Mouse (Mus musculus): ENCODE measurements around the gene Fezf2.
A peak's percentile ranks its signal among the peaks of the same experiment; 100 is the strongest.

The Fezf2 gene

DNA sequence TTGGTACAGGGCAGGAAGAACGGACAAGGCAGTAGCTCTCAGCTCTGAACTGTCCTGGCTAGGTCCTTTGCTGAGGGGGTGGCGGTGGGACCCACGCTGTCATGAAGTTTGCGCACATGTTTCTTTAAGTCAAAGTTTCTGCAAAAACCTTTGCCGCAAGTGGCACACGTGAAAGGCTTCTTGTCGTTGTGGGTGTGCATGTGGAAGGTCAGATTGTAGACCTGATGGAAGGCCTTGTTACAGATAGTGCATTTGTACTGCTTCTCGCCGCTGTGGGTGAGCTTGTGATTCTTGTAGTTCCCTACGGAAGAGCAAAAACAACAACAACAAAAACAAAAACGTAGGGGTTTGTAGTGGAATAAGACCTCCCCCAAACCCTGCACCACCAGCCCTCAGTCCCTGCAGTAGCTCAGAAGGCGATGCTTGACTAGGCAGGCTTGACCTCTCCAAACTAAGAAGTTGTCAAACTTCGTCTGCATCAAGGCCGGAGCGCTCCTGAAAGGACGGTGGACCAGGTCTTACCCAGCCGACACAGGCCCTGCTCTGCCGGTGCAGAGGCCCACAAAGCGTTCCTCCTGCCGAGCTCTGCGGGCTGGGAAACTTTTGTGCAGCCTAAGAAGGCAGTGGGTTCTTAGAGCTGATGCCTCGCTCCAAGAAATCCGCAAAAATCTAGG, 5.4 kb downstream of the Fezf2 start:
- DNase-seq (ENCODE audit: low spot score): no peak

DNA sequence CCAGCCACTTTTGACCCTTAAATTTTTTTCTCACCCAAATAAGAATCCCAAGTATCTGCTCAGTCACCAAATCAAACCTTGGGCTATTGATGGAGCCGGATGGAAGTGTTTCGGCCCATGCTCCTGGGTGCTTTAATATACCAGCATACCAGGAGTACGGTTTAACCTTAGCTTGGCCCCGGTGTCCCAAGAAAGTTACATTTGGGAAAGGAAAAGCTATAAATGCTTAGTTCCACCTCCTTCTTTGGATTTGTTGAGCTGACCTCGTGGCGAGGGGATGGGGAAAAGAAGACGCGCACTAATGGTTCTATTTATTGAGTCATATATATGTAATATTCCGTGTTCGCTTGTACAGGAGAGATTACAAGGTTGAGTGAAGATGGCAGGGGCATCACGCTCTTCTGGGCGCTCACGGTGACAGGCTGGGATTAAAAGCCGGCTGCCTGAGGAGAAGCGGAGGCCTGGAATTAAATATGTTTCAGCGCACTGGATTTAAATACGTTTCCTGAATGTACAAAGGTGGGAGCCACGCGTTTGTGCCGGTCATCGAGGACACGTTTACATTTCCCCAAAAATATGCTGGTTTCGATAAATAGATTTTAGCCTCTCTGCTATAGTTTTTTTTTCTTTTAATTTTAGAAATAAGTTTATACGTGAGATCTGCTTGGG, 6.1 kb downstream of the Fezf2 start:
- no peak for DNase-seq (ENCODE audit: low spot score)

DNA sequence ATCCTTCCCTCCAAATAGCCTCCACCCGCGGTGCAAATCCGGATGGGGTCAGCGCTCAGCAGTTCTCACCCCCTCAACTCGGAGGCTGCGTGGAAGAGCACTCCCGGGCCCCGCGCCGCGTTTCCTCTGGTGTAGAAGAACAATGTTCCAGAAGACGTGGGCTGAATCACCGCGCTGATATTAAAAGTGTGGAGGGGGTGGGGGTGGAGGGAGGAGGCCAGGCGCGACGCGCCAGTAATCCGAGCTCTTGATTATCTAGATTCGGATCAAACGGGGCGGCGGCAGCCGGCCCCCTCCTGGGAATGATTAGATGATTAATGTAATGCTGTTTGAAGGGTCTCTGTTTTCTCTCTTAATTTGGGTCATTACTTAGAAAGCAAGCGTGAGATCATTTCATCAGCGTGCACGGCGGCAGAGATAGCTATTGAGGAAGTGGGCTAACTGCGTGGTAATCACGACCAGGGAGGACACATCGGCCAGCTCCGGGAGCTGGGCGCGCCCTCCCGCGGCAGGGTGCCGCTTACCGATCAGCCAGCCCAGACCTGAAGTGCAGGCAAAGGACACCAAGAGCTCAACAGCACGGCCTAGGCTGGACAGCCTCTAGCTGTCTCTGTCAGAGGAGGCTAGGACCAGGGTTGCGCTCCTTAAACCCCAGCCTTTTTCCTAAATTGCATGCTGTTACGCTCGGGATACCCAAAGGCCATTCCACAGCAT, 6.8 kb downstream of the Fezf2 start:
- DNase-seq (ENCODE audit: low spot score): no peak

GRCm38 (mm10) chr14:12340238-12341074, 7.5 kb downstream of the Fezf2 start:
- DNase-seq (ENCODE audit: low spot score): no peak

DNA sequence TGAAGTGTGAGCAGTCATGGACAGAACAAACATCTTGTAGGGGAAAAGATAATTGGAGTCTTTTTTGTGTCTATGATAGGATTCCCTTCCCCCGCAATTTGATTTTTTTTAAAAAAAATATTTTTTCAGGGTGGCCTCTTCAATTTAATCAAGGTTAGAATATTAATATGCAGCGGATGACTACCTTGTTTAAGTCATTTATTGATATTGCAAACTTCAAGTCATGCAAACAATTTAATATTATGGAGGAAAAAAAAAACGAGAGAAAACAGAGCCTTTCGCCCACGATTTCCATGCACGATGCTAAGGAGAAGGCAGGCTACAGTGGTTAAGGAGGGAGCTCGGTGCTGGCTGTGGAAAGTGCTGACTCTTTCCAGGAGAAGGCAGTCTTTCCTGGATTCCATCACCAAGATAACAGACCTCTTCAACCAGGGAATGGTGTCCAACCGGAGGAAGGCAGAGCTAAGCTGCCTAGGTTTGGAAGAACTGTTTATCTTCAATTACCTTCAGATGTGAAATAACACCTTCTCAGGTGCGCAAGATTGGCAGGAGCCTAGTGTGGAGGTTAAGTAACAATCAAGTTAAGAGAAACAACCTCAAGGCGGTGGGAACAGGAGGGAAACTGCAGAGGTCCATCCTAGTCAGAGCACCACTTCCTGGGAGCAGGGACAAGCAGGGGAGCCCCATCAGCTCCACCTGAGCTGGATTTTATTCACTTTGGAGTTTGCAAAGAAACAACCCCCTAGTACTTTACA, 9.0 kb downstream of the Fezf2 start:
- DNase-seq (ENCODE audit: low spot score): no peak

DNA sequence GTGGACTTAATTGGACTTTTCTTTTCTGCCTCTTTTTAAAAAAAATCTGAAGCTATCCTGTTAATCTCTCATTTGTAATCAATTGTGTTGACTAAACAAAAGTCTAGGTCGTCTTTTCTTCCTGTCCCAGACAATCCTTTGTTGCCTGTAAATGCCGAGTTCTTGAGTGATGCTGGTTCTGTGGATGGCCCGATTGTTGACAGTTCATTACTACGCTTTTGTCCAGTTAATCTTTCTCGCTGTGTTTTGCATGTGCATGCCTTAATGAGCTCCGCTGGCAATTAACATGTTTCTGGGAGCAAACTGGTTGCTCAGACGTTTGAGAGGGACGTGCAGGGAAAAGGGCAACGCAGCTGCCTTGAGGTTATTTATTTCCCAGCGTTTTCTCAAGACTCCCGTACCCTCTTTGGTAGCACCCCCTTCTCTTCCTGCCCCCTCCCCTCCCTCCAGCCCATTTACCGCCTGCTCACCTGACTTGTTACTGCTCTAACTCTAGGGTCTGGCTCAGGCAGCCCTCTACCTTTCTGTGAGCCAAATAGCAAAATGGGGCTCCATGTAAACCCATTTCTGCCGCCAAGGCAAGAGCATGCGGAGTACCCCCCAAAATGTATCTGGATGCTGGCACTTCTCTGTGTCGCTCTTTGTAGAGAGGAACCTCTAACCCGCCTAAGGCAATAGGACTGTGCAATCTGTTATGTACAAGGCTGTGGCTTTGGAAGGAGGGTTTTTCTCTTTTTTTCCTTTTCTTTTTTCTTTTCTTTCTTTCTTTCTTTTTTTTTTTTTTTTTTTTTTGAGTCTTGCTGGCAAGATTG, 9.8 kb downstream of the Fezf2 start:
- no peak for DNase-seq (ENCODE audit: low spot score)

DNA sequence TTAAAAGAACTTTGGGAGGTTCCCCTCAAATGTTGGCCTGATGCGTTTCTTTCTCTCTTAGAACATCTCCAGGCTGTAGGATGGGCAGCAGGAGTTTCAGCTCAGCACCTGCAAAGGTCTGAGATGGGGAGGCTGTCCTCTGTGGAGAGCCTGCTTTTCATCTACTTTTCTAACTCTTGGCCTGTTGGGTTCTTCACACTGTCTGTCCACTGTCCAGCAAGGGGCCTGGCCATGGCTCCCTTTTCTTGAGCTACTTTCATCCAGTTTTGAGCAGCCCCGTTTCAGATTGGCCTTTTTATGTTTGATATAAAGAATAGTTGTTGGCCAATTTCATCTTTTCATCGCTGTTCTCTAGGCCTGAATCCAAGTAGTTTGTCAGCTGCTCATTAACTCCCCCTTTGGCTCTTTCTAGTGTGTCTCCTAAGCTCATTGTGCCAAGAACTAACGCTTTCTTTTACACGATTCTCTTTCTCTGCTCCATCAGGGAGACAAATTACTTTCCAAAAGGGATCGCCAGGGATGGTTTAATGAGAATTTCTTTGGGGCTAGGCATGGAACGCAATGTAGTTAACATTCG, 10.5 kb downstream of the Fezf2 start:
- DNase-seq (ENCODE audit: low spot score): no peak

DNA sequence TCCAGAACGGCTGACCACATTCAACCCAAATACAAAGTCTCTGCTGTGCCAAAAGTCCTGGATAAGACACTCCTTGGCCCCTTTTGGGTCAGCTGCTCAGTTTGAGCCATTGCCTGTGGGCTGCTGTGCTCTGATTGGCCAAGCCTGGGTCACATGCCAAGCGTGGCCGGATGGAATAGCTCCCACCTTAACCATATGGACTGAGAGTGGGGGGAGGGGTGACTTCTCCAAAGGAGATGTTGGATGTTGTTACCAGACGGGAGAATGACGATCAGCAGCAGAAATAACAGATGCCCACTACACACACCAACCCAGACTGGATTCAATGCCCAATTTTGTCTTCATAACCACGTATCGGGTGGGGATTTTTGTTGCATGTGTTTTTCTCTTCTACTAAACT, 13.1 kb downstream of the Fezf2 start:
- no peak for DNase-seq (ENCODE audit: low spot score)

- DNase-seq (ENCODE audit: low spot score): no peak
Measured at GRCm38 (mm10) chr14:12333622-12334021, 14.4 kb downstream of the Fezf2 start.

DNA sequence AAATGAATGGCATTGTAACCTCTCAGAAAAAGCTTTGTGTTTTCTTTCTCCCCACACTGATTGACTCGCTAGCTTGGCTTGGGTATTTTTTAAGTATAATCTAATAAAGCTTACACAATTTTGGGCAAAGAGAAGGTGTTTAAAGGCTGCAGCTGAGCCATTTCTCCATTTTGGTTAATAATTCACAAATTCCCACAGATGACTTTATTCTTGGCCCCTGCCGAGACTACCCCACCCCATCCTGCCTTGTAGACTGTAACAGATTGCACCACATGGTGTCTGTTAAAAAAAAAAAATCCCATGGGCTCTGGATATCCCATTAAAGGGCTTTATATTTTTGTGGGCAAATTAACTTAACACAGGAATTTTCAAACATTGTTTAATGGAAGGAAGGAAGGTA, 44.9 kb downstream of the Fezf2 start:
- no peak for DNase-seq (ENCODE audit: low spot score)

GRCm38 (mm10) chr14:12300677-12301076, 47.3 kb downstream of the Fezf2 start:
- DNase-seq (ENCODE audit: low spot score): peak; percentile 54

DNA sequence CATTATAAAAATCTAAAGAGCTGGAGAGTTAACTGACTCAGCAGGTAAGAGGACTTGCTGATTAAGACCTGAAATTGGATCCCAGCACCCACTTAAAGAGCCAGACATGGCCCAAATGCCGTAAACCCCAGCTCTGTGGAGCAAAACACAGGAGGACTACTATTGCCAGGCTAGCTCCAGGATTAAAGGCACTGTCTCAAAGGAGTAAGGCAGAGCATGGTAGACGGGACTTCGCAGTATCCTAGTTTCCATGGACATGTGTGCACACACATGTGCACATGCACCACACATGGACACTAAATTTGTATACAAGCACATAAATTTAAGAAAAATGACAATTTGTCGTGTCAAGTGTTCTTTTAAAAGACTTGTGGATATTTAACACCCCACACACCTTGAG, 47.7 kb downstream of the Fezf2 start:
- no peak for DNase-seq (ENCODE audit: low spot score)

DNA sequence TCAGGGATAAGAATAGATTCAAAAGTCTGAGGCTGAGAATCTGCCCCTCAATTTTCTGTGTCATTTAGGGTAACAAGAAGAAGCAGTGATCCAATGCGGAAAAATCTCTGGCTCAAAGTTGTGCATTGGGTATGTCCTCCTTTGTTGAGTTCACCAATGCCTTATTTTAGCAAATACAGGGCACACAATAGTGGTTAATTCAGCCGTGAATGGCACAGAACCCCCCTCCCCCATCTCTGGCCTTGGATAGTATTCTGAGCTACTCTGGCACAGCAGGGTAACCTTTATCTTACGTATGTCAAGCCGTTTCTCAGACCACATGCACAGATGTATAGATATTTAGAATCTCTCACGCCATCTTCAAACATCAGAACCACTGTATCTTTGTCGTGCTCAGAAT, 48.3 kb downstream of the Fezf2 start:
- DNase-seq (ENCODE audit: low spot score): no peak

- DNase-seq (ENCODE audit: low spot score): no peak
Measured at GRCm38 (mm10) chr14:12299171-12299570, 48.8 kb downstream of the Fezf2 start.

GRCm38 (mm10) chr14:12296391-12296790, 51.6 kb downstream of the Fezf2 start:
- peak; percentile 78 for DNase-seq (ENCODE audit: low spot score)

Measured in layer of hippocampus, adult 11-12 months (tissue).